11 mouse cellular contexts compared by ENCODE assay signal in the genomic region with DNA sequence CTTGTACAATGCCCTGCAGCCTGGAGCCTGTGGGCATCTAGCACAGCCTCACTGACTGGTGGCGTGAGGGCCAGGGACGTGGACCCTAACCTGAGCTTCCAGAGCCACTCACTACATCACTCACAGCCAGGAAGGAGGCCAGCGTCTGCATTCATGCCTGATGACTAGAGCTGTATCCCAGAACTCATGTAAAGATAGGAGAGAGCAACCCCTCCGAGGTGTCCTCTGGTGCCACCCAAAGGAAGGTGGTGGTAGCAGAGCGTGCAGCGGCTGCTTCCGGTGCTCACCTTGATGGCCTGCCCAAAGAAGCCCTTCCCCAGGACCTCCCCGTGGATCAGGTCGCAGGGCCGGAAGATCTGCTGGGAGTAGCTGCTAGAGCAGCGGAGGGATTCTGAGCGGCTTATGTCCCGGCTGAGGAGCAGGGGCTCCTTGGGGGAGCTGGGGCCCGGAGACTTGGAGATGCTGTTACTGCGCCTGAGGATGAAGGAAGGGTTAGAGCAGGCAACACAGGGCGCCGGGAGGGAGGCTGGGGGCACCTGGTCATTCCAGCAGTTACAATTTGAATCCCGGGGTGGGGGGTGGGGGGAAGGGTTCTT. TPM values are rescaled to one million over a fixed set of nuclear protein-coding genes. Genes with fewer than 3 reads are reported as not detected.
A peak's percentile ranks its signal among the peaks of the same experiment; 100 is the strongest.
DNase-seq lines count a peak whose midpoint lies in the region; ATAC-seq lines count a peak whose summit lies in the region.
"Had no signal": no experiment of that assay in that cellular context is flagged by ENCODE, and none has a peak within 500 bp of the region (broad histone marks: within the 10 kb centered on the region; RNA-seq: fewer than 3 reads in every experiment).

No protein-coding gene starts in this region.

- H3K36me3 ChIP-seq in heart, embryonic 12.5 days = peaks cover 79% of the 10 kb centered on the region
- peaks cover 86% of the 10 kb centered on the region for H3K36me3 ChIP-seq in midbrain, embryonic 13.5 days
- peaks cover 64% of the 10 kb centered on the region for H3K36me3 ChIP-seq in midbrain, embryonic 15.5 days (replicated peaks)

- no peak overlapping the region for H3K4me3 ChIP-seq in heart, embryonic 12.5 days
- no peak overlapping the region for H3K4me3 ChIP-seq in midbrain, embryonic 13.5 days (replicated peaks)
- H3K4me3 ChIP-seq in midbrain, embryonic 15.5 days = no peak overlapping the region

- no peak overlapping the region for H3K4me2 ChIP-seq in heart, embryonic 12.5 days
- no peak overlapping the region for H3K4me2 ChIP-seq in midbrain, embryonic 13.5 days (replicated peaks)
- no peak overlapping the region for H3K4me2 ChIP-seq in midbrain, embryonic 15.5 days
- H3K4me2 ChIP-seq: hindbrain, embryonic 14.5 days had no signal

- no peak overlapping the region for H3K27ac ChIP-seq in heart, embryonic 12.5 days (ENCODE audit: poor library complexity, severe bottlenecking)
- H3K27ac ChIP-seq in midbrain, embryonic 13.5 days = no peak overlapping the region
- no peak overlapping the region for H3K27ac ChIP-seq in midbrain, embryonic 15.5 days
- H3K27ac ChIP-seq: hindbrain, embryonic 14.5 days had no signal

- DNase-seq in heart, postnatal 4 days = peak; percentile 43
- peak; percentile 78 for DNase-seq in WW6 (ENCODE audit: low read depth, low spot score)
- peak; percentile 65 for DNase-seq in thymus, postnatal 25 days
- no peak for DNase-seq in spleen, postnatal 36 days (ENCODE audit: low spot score in 2 of 2)
- DNase-seq in right cerebral cortex, postnatal 4 days = no peak
- DNase-seq: gastrocnemius, postnatal 14 days; retina, postnatal 1 day had no signal

- no peaks in the 10 kb centered on the region for H3K27me3 ChIP-seq in heart, embryonic 12.5 days (replicated peaks)
- no peaks in the 10 kb centered on the region for H3K27me3 ChIP-seq in midbrain, embryonic 13.5 days
- H3K27me3 ChIP-seq in midbrain, embryonic 15.5 days (replicated peaks) = no peaks in the 10 kb centered on the region

- no peak for ATAC-seq in heart, embryonic 12.5 days (ENCODE audit: insufficient number of reproducible peaks, low FRiP score)
- 0 out of 2 replicates have a peak, but pooled peaks have one; percentile 19 for ATAC-seq in midbrain, embryonic 13.5 days
- ATAC-seq in midbrain, embryonic 15.5 days (replicated peaks) = no peak

- H3K9ac ChIP-seq in heart, embryonic 12.5 days = no peak overlapping the region
- no peak overlapping the region for H3K9ac ChIP-seq in midbrain, embryonic 13.5 days (replicated peaks)
- no peak overlapping the region for H3K9ac ChIP-seq in midbrain, embryonic 15.5 days
- H3K9ac ChIP-seq: hindbrain, embryonic 14.5 days had no signal

- H3K9me3 ChIP-seq in heart, embryonic 12.5 days (replicated peaks) = no peaks in the 10 kb centered on the region
- H3K9me3 ChIP-seq in midbrain, embryonic 13.5 days = no peaks in the 10 kb centered on the region
- no peaks in the 10 kb centered on the region for H3K9me3 ChIP-seq in midbrain, embryonic 15.5 days

- H3K4me1 ChIP-seq in heart, embryonic 12.5 days (replicated peaks) = peaks cover 14% of the 10 kb centered on the region
- H3K4me1 ChIP-seq in midbrain, embryonic 13.5 days (replicated peaks) = peaks cover 13% of the 10 kb centered on the region; the same call in 1 of the 2 replicates
- H3K4me1 ChIP-seq in midbrain, embryonic 15.5 days = no peaks in the 10 kb centered on the region

- WGBS in heart, embryonic 12.5 days = 47% methylated on average over 18 of the region's 18 CpGs
- whole genome bisulfite sequencing in midbrain, embryonic 13.5 days = 45% methylated on average over 18 of the region's 18 CpGs
- 44% methylated on average over 18 of the region's 18 CpGs for WGBS in midbrain, embryonic 15.5 days

RNA-seq across cellular contexts. Expression of gene Pik3ip1, which starts 22.9 kb away (rescaled TPM):
- 10 to 100 TPM; 11.7 to 12.0 TPM for total RNA-seq in heart, postnatal 4 days (2021)
- 20.2 and 21.3 TPM in 2 replicates for polyA plus RNA-seq in heart, embryonic 12.5 days (2016; fragmentation: Nextera tagmentation; extraction: Ambion mirVana)
- polyA plus RNA-seq in midbrain, embryonic 13.5 days (2015; fragmentation: Nextera tagmentation; extraction: Ambion mirVana) = 24.2 and 25.1 TPM in 2 replicates
- polyA plus RNA-seq in midbrain, embryonic 15.5 days (2015; fragmentation: Nextera tagmentation; extraction: Ambion mirVana) = 26.5 and 26.6 TPM in 2 replicates

RNA-seq across cellular contexts. Expression of gene Limk2, which starts 55.9 kb away (rescaled TPM):
- 10 to 100 TPM; 31.8 to 34.4 TPM for total RNA-seq in heart, postnatal 4 days (2021)
- 73.2 and 74.6 TPM in 2 replicates for polyA plus RNA-seq in heart, embryonic 12.5 days (2016; fragmentation: Nextera tagmentation; extraction: Ambion mirVana)
- 134 and 138 TPM in 2 replicates for polyA plus RNA-seq in midbrain, embryonic 13.5 days (2015; fragmentation: Nextera tagmentation; extraction: Ambion mirVana)
- 173 and 193 TPM in 2 replicates for polyA plus RNA-seq in midbrain, embryonic 15.5 days (2015; fragmentation: Nextera tagmentation; extraction: Ambion mirVana)

Comparison
In these comparisons a context has a peak if more than half of its experiments do, and no peak if none do; other contexts are left out.
1. DNase-seq: peak in heart, postnatal 4 days (single experiment), WW6 (single experiment) and thymus, postnatal 25 days (single experiment); none in spleen, postnatal 36 days (0 of 2) and right cerebral cortex, postnatal 4 days (single experiment).